Mouse (Mus musculus) cerebellum, adult 11 months (tissue): Measurements from ENCODE around the gene Cyb561d2.
"Not testable (repeated sequence)": the region's sequence is repeated elsewhere in the genome, so short reads cannot be mapped to it uniquely, and the experiment has no call there.

Source experiments
- DNase-seq: peaks from one replicate; pipeline ENCODE4 v3.0.0; 2022

The Cyb561d2 gene

DNA sequence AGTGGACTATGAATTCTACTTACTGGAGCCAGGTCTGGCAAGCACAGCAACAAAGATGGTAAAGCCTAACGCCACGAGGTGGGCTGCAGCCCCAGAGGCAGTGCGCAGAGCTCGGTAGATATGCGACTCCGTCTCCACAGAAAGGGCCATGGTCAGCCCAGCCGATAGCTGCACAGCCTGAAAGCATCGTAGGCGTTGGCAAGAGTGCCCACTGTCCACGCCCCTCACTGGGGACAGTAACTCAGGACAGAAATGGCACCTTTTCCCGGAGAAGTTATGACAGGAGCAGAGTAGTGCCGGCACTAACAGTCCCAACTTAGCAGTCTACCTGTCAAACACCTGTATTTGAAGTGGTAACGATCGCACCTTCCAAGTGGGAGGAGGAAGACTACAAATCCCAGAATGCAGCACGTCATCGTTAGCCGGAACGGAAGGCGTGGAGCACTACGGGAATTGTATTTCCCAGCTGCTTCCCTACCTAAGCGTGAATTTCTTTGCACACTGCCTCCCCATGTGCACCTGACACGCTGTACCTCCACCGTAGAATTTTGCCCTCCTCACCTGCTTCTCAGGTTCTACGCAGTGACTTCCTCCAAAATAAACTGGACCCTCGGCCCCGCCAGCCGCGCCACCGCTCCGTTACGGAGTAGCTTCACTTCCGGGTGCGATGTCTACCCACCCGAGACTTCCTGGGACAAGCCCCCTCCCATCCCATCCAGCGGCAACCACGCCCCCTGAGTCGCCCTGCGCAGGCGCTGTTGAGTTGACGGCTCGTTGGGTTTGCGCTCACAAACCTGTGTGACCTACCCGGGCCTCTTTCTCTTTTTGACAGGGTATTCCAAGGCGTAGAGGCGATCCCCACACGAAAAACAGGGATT lies at the start of gene Cyb561d2, which contains the start of gene Nprl2:
Gene Cyb561d2 (minus strand): TSS at position 720 of the 878 bp plus-strand sequence.
Gene Nprl2 (plus strand): TSS at position 753 of the 878 bp plus-strand sequence.
- DNase-seq = peak; percentile 92

DNA sequence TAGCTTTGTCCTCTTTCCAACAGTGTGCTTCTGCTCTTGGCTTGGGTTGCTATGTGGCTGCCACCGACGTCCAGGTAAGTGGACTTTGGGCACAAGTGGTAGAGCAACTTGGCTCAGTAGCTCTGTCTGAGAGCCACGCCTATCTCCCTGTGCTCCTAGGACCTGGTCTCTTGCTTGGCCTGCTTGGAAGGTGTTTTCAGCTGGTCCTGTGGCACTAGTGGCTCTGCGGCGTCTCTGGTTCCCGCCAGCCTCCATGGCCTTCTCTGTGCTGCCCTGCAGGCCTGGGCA lies 48.7 kb upstream of the Cyb561d2 start:
- no peak for DNase-seq

DNA sequence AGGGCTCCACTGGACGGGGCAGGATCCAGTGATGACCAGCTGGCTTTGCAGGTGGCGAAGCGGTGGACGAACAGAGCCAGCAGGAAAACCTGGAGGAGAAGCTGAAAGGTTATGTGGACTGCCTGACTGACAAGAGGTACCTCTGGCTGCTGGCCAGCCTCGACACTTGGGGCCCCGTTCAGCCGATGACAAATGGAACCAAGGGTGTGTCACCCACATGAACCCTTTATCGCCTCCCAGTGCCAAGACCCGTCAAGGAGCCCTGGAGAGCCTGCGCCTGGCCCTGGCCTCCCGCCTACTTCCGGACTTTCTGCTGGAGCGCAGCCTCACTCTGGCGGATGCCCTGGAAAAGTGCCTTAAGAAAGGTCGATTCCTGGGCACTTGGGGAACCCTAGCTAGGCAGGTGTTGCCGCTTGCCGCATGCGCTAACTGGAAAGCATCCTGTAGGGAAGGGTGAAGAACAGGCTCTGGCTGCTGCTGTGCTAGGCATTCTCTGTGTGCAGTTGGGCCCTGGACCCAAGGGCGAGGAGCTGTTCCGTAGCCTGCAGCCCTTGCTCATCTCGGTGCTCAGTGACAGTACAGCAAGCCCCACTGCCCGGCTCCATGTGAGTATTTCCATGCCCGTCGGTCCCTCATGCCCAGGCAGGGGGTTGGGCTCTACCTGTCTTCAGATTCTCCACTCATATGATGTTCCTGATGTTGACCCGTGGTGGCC lies 48.2 kb upstream of the Cyb561d2 start:
- no peak for DNase-seq

DNA sequence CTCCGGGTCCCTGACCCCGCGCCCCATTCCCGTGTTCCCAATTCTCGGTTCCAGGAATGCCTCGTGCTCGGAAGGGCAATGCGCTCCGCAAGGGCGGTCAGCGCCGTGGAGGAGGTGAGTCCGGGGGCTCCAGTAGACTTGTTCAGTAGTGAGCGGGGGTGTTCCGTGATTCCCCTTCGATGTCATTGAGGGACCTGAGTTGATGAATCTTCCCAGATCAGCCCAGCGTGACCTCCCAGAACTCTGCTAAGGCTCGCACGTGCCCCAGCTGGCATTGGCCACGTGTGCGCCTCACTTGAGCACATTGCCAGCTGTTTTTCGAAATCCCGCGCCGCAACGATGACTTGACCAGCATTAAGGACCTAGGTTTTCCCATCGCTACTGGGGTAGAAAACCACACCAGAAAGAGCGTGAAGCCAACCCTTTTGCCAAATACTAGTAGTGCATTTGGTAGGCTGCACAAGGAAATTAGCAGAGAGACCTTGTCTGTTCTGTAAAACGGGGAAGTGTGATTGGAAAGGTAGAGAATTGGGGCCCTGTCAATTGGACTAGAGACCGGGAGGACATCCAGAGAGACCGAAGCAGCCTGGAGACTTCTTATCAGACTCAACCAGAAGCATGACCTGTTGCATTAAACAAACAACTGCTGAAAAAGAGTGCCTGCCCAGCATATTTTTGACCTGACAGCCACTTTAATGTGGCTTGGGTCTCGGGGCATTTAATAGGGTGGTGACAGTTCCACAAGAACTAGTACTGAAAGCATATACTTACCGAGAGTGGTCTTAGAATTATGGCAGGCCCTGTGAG lies 46.0 kb upstream of the Cyb561d2 start:
- DNase-seq = peak; percentile 61

DNA sequence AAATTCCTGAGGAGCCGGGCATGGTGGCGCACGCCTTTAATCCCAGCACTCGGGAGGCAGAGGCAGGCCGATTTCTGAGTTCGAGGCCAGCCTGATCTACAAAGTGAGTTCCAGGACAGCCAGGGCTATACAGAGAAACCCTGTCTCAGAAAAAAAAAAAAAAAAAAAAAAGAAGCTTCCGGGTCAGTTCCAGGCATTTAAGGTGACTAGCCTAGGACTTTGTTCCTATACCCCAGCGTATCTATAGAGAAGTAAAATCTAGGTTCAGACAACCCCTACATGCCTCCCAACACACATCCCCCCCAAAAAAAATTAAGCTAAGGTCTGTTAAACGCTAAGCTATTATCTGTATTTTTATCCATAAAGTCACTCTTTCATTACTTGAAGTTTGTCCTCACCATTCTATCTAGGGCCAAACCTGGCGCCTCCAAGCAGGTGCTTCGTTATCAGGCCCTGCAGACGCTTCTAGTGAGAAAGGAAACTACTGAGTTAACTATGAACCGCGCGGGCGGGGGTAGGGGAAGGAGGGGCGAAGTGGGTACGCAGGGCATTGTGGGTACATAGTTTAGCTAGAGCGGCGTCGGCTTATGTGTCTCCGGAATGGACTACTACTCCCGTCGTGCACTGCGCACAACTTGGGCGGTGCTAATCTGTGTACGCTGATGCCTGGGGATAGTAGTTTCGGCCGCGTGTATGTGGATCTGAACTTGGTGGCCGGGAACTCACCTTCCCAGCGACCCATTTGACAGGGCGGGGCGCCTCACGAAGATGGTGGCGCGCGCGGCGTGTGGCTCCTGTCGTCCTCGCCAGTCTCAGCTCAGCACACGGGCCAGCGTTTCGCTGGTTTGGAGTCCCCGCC lies 45.2 kb upstream of the Cyb561d2 start, which contains the start of gene Ifrd2:
Gene Ifrd2 (plus strand): TSS at position 669 of the 859 bp plus-strand sequence.
- peak; percentile 96 for DNase-seq

DNA sequence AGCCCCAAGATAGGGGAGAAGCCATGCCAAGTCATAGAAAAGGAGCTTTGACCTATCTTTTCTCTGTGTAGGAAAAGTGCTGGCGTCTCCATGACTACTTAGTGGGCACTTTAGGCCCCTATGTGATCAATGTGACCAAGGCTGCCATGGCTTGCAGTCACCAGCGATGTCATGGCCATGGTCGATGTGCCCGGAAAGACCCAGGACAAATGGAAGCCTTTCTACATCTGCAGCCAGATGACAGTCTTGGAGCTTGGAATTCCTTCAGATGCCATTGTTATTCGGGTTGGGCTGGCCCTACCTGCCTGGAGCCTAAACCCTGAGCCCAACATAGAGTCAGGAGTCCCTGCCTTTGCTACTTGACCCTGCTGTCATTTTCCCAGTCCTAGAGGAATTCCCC lies 44.5 kb upstream of the Cyb561d2 start:
- DNase-seq = no peak

DNA sequence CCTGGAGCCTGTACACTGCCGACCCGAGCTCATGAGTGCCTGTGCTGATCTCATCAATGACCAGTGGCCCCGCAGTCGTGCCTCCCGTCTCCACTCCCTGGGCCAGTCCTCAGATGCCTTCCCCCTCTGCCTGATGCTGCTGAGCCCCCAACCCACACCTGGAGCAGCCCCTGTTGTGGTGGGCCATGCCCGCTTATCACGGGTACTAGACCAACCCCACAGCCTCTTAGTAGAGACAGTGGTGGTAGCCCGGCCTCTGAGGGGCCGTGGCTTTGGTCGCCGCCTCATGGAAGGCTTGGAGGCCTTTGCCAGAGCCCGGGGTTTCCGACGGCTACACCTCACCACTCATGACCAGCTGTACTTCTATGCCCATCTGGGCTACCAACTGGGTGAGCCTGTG lies 41.2 kb upstream of the Cyb561d2 start:
- no peak for DNase-seq

DNA sequence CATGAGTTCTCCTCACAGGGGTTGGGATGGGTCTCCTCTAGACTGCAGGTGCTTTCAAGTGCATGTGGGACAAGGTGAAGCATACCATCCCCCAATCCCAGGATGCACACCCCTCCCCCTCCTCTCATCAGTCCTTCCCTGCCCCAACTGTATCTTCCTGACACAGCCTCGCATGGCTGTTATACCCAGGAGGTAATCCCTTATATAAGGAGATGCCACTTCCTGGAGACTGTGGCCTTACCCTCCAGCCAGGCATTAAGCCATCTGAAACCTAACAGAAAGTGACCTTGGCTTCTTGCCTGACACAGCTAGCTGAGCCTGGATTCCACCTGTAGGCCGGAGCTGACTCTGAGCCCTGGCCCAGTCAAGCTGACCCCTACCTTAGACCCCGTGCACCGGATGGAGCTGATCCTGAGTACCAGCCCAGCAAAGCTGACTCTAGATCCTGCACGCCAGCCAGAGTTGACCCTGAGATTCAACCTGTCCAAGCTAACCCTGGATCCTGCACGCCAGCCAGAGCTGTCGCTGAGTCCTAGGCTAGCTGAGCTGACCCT lies 40.6 kb upstream of the Cyb561d2 start:
- no peak for DNase-seq

DNA sequence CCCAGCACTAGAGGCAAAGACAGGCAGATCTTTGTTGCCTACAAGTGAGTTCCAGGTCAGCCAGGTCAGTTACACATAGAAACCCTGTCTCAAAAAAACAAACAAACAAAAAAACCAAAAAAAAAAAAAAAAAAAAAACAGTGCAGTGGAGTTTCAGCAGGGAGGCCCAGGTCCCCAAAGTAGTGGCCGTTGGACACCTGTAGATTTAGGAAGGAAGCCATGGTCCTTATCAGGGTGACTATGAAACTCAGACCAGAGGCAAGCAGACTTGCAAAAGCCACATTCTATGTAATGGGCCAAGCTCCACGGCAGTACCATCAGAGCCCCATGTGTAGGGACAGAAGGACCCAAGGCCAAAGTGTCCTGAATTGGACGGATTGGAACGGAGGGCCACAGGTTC lies 39.6 kb upstream of the Cyb561d2 start:
- no peak for DNase-seq

DNA sequence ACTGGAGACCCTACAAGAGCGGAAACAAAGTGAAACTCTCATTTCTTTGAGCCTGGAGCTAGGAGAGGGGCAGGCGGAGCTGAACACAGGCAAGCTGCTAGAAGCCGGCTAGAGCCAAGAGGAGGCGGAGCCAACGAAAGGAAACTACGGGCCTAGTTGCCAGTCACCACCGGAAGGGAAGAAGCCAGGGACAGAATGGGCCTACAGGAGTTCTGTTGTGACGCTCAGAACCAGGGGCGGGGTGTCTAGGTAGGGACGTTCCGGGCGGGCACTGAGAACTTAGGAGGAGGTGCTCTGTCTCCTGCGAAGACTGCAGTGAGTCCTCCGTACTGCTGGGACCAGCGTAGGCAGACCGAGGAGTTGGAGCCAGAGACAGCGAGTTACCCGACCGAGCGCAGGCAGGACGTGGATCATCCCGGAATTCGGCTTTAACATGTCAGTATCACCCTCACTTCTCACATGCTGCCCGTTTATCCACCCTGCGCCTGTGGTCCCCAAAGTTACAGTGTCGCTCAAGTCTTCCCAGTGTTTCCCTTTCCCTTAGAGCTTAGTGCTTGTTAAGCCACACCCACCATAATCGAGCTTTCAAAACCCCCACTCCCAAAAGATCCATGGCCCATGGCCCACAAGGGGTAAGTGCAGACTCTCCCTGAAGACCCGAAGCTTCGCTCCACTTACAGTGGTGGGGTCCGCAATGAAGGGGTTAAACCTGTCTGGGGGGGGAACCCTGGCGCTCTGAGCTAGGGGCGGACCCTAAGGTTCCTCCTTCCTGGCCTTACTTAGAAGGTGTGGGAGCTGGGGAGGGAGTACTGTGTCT lies 38.7 kb upstream of the Cyb561d2 start, which contains the start of gene Hyal3:
Gene Hyal3 (plus strand): TSS at position 318 of the 817 bp plus-strand sequence.
- DNase-seq = peak; percentile 81

DNA sequence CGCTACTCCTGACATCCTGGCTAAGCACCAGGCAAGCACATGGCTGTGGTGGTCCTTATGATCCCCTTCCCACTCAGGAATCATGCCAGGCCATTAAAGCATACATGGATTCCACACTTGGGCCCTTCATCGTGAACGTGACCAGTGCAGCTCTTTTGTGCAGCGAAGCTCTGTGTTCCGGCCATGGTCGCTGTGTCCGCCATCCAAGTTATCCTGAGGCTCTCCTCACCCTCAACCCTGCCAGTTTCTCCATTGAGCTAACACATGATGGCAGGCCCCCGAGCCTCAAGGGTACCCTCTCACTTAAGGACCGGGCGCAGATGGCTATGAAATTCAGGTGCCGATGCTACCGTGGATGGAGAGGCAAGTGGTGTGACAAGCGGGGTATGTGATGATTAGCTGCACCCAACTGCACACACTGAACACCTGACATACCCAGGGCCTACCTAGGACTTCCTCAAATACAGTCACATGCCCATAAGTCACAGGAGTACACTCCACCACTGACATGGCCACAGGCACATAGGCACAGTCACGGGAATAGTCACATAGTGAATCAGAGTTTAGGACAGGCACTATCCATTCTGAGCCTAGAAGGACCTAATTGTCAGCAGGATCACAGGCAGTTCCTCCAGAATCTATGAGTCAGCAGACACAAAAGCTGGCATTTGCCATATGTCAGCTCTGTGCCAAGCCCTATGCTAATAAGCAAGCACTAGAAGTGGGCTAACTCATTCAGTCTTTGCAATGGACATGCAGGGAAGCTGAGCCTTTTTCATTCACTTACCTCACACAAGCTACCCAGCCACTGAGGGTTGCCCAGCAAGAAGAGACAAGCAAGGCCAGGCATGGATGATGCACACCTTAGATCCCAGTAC lies 37.3 kb upstream of the Cyb561d2 start:
- DNase-seq = no peak

DNA sequence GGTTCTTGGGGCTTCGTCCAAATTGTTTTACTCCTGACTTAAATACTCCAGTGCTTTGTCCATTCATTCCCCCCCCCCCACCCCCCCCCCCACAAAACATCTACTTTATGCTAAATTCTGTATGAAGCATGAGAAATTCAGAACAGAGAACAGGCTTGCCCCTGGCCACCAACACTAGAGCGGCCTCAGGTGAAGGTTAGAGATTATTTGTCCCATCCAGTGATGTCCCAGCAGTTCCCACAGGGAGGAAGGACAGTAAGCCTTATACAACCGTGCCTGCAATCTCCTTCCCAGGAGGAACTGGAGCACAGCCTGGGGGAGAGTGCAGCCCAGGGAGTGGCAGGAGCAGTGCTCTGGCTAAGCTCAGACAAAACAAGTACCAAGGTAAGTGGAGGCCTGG lies 36.6 kb upstream of the Cyb561d2 start, which contains the start of gene Naa80:
Gene Naa80 (plus strand): TSS at position 301 of the 400 bp plus-strand sequence.
- no peak for DNase-seq

DNA sequence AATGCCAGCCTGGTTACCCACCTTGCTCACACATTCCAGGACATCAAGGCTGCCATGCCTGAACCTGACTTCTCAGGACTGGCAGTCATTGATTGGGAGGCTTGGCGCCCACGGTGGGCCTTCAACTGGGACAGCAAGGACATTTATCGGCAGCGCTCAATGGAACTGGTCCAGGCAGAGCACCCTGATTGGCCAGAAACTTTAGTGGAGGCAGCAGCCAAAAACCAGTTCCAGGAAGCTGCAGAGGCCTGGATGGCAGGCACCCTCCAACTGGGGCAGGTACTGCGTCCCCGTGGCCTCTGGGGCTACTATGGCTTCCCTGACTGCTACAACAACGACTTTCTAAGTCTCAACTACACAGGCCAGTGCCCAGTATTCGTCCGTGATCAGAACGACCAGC lies 35.9 kb upstream of the Cyb561d2 start:
- no peak for DNase-seq

DNA sequence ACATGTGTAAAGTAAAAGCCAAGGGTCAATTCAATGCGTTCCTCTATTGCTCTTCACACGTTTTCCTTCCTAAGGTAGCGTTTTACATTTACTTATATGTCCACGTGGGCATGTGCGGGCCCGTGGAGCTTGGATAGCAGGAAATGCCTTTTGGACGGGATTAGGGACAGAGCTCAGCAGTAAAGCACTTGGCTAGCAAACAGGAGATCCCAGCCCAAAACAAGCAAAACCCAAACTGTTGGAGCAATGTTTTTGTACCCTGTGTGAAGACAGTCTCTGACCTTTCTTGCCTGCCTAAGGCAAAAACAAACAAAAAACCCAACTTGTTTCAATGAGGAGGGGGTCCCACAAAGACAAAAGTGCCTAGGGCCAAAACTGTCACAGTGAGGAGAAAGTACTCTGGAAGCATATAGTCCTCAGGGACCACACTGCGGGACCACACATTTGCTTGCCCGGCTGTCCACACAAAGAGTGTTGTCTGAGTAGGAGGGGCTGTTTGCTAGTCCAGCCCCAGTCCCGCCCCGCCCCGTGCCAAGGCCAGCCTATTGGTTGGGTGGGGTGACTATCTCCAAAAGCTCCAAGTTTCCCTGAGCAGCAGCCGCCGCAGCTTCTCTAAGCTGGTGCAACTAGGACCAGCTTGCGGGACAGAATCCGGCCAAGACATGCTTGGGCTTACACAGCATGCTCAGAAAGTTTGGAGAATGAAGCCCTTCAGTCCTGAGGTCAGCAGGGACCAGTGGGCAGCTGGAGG lies 34.5 kb upstream of the Cyb561d2 start, which contains the start of gene Hyal1:
Gene Hyal1 (plus strand): TSS at position 571 of the 751 bp plus-strand sequence.
- DNase-seq = no peak

DNA sequence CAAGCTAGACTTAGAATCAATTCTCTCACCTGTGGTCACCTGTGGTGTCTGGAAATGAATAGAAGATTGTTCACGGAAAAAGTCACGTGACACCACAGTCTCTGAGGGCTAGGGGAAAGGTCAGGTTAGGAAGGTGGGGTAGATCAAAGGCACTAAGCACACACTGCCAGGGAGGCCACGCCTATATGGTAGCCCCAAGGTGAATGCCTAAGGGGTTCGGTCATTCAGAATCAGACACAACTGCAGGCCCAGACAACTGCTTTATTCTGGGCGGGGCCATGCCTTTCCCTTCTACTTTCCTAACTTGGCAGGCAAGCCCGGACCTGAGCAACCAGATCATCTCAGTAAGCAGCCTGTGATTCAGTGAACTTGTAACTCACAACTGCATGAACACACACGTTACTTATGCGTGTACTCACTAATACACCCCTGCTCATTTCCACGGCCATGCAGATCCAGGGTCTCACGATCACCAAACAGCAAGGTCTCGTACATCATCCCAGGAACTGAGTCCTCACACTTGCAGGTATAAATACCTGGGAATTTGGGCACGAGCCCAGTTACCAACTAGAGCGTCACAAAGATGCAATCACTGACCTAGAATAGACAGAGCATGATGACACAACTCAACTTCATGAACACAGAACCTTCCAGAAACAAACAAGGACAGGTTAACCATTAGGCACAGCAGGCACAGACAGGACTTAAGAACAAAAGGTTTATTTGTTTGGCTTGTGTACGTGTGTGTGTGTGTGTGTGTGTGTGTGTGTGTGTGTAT lies 33.8 kb upstream of the Cyb561d2 start:
- DNase-seq = no peak

DNA sequence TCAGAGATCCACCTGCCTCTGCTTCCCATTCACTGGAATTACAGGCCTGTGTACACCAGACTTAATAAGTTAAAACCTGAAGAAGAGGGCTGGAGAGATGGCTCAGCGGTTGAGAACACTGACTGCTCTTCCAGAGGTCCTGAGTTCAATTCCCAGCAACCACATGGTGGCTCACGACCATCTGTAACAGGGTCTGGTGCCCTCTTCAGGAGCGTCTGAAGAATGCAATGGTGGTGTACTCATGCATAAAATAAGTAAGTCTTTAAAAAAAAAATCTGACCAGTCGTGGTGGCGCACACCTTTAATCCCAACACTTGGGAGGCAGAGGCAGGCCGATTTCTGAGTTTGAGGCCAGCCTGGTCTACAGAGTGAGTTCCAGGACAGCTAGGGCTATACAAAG lies 31.8 kb upstream of the Cyb561d2 start:
- not testable (repeated sequence) for DNase-seq

DNA sequence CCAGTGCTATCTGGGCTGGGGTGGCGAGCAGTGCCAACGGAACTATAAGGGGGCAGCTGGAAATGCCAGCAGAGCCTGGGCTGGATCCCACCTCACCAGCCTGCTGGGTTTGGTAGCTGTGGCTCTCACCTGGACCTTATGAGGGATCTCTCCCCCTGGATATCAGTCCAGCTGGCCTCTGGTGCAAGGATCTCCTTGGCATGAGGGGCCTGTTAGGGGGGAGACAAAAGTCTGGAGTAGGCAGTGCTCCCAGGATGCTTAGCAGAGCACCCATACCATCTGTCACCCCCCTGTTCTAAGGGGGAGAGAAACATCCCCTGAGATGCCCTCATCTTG lies 30.3 kb upstream of the Cyb561d2 start:
- DNase-seq = no peak
